Mouse (Mus musculus): Measurements from ENCODE around the gene Sys1. TPM values are rescaled to one million over a fixed set of nuclear protein-coding genes. Genes with fewer than 3 reads are reported as not detected.

The Sys1 gene
- polyA plus RNA-seq, 1 experiment = 94.5 TPM

DNA sequence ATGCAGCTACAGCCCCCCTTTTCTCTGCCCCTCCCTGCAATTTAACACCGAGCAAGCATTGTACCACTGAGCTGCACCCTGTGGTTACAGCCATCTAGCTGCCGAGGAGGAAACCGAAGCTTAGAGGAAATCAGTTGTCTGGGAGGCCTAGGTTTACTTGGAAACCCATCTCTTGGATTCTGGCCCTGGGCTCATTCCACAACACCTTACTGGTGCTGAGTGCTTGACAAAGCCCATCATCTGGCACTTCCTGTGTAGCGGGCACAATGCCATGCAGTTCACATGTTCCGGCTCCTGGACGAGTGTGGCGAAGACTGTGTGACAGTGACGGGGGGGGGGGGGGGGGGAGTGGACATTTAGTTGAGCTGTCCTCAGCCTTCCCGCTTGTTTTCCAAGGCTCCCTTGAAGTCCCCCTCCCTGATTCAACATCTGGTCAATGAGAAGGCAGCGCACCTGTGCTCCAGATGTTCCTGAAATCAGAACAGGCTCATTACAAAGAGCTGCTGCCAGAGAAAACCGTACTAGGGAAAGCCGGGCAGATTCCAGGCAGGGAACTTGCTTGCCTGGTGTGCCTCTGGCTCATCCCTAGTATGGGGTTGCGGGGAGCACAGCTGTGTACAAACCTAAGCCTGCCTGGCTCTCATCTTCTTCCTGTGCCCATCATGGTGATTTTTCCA lies 4.6 kb upstream of the Sys1 start:
- peaks cover 39% of the 10 kb centered on the region for H3K4me1 ChIP-seq (ENCODE audit: control insufficient read depth, insufficient read depth, low read length)

GRCm38 (mm10) chr2:164453047-164453757 lies 3.6 kb upstream of the Sys1 start:
- H3K36me3 ChIP-seq (ENCODE audit: control insufficient read depth, insufficient read depth, low read length) = no peaks in the 10 kb centered on the region
- peaks cover 46% of the 10 kb centered on the region for H3K4me1 ChIP-seq (ENCODE audit: control insufficient read depth, insufficient read depth, low read length)
- H3K4me3 ChIP-seq (ENCODE audit: insufficient read depth, low read depth, low read length) = no peak overlapping the region
- H3K27me3 ChIP-seq (replicated peaks; ENCODE audit: control insufficient read depth, insufficient read depth, low read length) = no peaks in the 10 kb centered on the region
- TF ChIP-seq CTCF (conservative IDR thresholded peaks at IDR 0.05; ENCODE audit: insufficient read depth, insufficient read length, low read depth, low read length) (no peak), POLR2A (IDR thresholded peaks at IDR 0.05; ENCODE audit: low read depth, low read length) (no peak)
- DNase-seq = peak; percentile 72
- 52% methylated on average over 14 of the region's 14 CpGs for WGBS
- H3K27ac ChIP-seq (ENCODE audit: insufficient read depth, low read depth, low read length) = peak overlapping the region; percentile 99

More for the DNA sequence above, 4.6 kb upstream of the Sys1 start:
- Histone ChIP-seq H3K27ac (ENCODE audit: insufficient read depth, low read depth, low read length) (no peak overlapping the region), H3K36me3 (ENCODE audit: control insufficient read depth, insufficient read depth, low read length) (no peaks in the 10 kb centered on the region), H3K27me3 (replicated peaks; ENCODE audit: control insufficient read depth, insufficient read depth, low read length) (no peaks in the 10 kb centered on the region), H3K4me3 (ENCODE audit: insufficient read depth, low read depth, low read length) (no peak overlapping the region)
- TF ChIP-seq POLR2A (IDR thresholded peaks at IDR 0.05; ENCODE audit: low read depth, low read length) (no peak), CTCF (conservative IDR thresholded peaks at IDR 0.05; ENCODE audit: insufficient read depth, insufficient read length, low read depth, low read length) (no peak)
- peak; percentile 54 for DNase-seq
- 33% methylated on average over 12 of the region's 13 CpGs for WGBS

DNA sequence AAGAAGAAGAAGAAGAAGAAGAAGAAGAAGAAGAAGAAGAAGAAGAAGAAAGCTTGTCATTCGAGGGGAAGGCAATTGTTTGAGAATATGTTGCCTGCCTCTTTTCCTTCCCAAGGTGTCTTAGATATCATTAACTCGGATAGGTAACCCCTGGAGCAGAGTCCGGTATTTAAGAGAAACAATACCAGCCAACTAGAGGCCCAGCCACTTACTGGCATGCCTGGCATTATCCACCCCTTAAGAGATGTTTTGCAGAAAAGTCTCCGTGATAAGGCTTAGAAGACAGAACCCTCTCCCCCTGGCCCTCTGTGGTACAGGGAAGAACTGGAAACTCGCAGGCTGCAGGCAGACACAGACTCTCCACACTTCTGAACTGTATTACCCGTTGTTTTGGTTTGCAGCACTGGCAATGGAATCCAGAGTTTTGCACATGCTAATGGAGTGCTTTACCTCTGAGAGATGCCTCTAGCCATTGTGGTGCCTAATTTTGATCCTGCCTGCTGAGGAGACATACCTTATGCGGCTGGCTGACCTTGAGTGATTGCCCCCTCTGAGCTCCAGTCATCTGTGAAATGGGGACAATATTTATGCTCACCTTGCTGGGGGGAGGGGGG lies 2.8 kb upstream of the Sys1 start:
- no peak for TF ChIP-seq POLR2A (IDR thresholded peaks at IDR 0.05; ENCODE audit: low read depth, low read length)
- TF ChIP-seq CTCF (conservative IDR thresholded peaks at IDR 0.05; ENCODE audit: insufficient read depth, insufficient read length, low read depth, low read length) = no peak
- WGBS = 34% methylated on average over 7 of the region's 7 CpGs
- Histone ChIP-seq H3K27ac (ENCODE audit: insufficient read depth, low read depth, low read length) (peak overlapping the region; percentile 99), H3K27me3 (replicated peaks; ENCODE audit: control insufficient read depth, insufficient read depth, low read length) (no peaks in the 10 kb centered on the region), H3K36me3 (ENCODE audit: control insufficient read depth, insufficient read depth, low read length) (no peaks in the 10 kb centered on the region), H3K4me1 (ENCODE audit: control insufficient read depth, insufficient read depth, low read length) (peaks cover 46% of the 10 kb centered on the region), H3K4me3 (ENCODE audit: insufficient read depth, low read depth, low read length) (no peak overlapping the region)
- DNase-seq = peak; percentile 76

GRCm38 (mm10) chr2:164454846-164455245 lies 1.9 kb upstream of the Sys1 start:
- peaks cover 46% of the 10 kb centered on the region for H3K4me1 ChIP-seq (ENCODE audit: control insufficient read depth, insufficient read depth, low read length)

GRCm38 (mm10) chr2:164455421-164456190 lies 1.2 kb upstream of the Sys1 start:
- peaks cover 46% of the 10 kb centered on the region for H3K4me1 ChIP-seq (ENCODE audit: control insufficient read depth, insufficient read depth, low read length)
- 30% methylated on average over 6 of the region's 6 CpGs for WGBS
- peak overlapping the region; percentile 99 for H3K27ac ChIP-seq (ENCODE audit: insufficient read depth, low read depth, low read length)
- no peaks in the 10 kb centered on the region for H3K27me3 ChIP-seq (replicated peaks; ENCODE audit: control insufficient read depth, insufficient read depth, low read length)
- no peak for TF ChIP-seq POLR2A (IDR thresholded peaks at IDR 0.05; ENCODE audit: low read depth, low read length)
- DNase-seq = peak; percentile 65
- no peaks in the 10 kb centered on the region for H3K36me3 ChIP-seq (ENCODE audit: control insufficient read depth, insufficient read depth, low read length)
- H3K4me3 ChIP-seq (ENCODE audit: insufficient read depth, low read depth, low read length) = no peak overlapping the region

More at GRCm38 (mm10) chr2:164454846-164455245, 1.9 kb upstream of the Sys1 start:
- 0 out of 2 replicates have a peak overlapping the region, but pooled peaks have one; percentile 14 for H3K4me3 ChIP-seq (ENCODE audit: insufficient read depth, low read depth, low read length)
- 19% methylated on average over 10 of the region's 10 CpGs for WGBS
- TF ChIP-seq CTCF (conservative IDR thresholded peaks at IDR 0.05; ENCODE audit: insufficient read depth, insufficient read length, low read depth, low read length) = no peak
- TF ChIP-seq POLR2A (IDR thresholded peaks at IDR 0.05; ENCODE audit: low read depth, low read length) = no peak
- DNase-seq = peak; percentile 98
- peak overlapping the region; percentile 99 for H3K27ac ChIP-seq (ENCODE audit: insufficient read depth, low read depth, low read length)
- H3K27me3 ChIP-seq (replicated peaks; ENCODE audit: control insufficient read depth, insufficient read depth, low read length) = no peaks in the 10 kb centered on the region
- H3K36me3 ChIP-seq (ENCODE audit: control insufficient read depth, insufficient read depth, low read length) = no peaks in the 10 kb centered on the region

DNA sequence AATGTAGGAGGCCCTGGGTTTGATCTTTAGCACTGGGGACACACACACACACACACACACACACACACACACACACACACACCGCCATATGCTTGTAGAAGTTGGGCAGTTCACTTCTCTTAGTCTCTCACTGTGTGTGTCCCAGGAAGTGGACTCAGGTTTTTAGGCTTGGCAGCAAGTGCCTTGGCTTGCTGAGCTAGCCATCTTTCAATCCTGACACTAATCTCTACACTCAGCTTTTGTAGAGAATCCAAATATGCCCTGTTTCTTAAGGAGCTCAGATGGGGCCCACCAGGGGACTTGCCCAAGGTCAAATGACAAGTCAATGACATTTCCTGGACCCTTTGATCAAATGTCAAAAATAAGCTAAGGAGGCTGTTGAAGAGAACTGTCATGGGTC lies 351 bp upstream of the Sys1 start:
- DNase-seq = peak; percentile 37
- H3K36me3 ChIP-seq (ENCODE audit: control insufficient read depth, insufficient read depth, low read length) = no peaks in the 10 kb centered on the region
- peaks cover 46% of the 10 kb centered on the region for H3K4me1 ChIP-seq (ENCODE audit: control insufficient read depth, insufficient read depth, low read length)
- TF ChIP-seq POLR2A (IDR thresholded peaks at IDR 0.05; ENCODE audit: low read depth, low read length) (no peak), CTCF (conservative IDR thresholded peaks at IDR 0.05; ENCODE audit: insufficient read depth, insufficient read length, low read depth, low read length) (no peak)
- WGBS = 75% methylated on average over 1 of the region's 1 CpGs
- no peak overlapping the region for H3K4me3 ChIP-seq (ENCODE audit: insufficient read depth, low read depth, low read length)
- H3K27me3 ChIP-seq (replicated peaks; ENCODE audit: control insufficient read depth, insufficient read depth, low read length) = no peaks in the 10 kb centered on the region
- peak overlapping the region; percentile 99 for H3K27ac ChIP-seq (ENCODE audit: insufficient read depth, low read depth, low read length)
